Mouse (Mus musculus): ENCODE measurements at regions not wholly inside any gene's neighbourhood (a gene's known extent, or its start where the extent isn't known, plus 50 kb on each side); places are given as distances from the start of the nearest gene placed in this dataset.

DNA sequence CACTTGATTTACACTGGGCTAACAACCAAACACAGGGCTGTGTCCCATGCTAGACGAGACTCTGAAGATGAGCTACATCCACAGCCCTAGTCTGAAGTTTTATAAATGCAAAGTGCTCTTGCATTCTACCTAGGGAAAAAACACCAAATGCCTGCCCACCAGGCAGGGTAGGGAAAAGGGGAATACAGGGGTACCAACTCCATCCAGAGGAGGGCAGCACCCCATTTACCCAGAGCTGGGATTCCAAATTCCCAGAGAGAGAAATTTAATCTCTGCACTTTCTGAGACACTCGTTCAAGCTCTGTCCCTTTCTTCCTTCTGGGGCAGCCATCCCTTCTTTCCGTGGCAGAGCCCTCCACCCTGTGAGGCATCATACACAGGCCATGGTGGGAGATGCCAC, 66.8 kb upstream of the Hdhd5 start:
- TF ChIP-seq POLR2A (IDR thresholded peaks at IDR 0.05; ENCODE audit: extremely low read depth, insufficient read depth, low read length) (no peak), CTCF (IDR thresholded peaks at IDR 0.05; ENCODE audit: low read depth, low read length) (no peak)
